Mouse (Mus musculus): ENCODE measurements around the gene Hrh1.

The Hrh1 gene

GRCm38 (mm10) chr6:114397691-114398217 is at the start of gene Hrh1:
Gene Hrh1, plus strand, starts transcription at chr6:114397936.
- peak; percentile 72 for DNase-seq (ENCODE audit: low read depth, low spot score)

DNA sequence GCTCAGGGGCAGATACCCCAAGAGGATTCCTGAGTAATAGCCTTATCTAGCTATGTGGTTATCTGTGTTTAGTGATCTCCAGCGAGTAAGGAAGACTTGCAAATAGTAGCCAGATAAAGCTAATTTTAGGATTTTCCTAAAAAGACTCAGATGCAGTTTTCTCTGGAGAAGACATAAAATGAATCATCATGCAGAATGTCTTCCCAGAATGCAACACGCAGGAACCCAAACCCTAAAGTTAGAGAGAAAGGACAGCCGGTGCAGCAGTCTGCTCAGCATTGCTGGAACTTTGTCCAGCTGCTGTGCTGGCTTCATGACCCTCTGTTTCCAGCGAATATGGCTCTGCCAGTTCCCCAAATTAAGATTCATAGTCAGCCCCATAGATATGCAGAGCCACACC is 43.1 kb upstream of the Hrh1 start:
- DNase-seq (ENCODE audit: low read depth, low spot score) = no peak

DNA sequence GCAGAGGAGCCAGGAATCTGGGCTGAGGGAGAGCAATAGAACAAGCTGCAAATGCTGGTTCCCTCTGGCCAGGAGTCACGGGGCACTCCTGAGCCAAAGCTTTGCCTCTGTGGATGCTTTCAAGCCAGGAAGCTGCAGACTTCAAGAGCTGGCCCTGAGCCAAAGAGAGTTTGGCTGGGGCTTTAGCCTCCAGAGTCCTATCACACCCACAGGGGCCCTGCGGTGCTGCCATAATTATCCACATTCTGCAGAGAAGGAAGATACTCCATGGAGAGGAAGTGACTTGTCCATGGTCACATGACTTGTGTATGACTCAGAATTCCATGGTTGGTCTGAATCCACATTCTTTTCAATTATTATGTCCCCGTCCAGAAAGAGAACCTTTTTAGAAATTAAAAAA is 39.6 kb upstream of the Hrh1 start:
- DNase-seq (ENCODE audit: low read depth, low spot score) = no peak

DNA sequence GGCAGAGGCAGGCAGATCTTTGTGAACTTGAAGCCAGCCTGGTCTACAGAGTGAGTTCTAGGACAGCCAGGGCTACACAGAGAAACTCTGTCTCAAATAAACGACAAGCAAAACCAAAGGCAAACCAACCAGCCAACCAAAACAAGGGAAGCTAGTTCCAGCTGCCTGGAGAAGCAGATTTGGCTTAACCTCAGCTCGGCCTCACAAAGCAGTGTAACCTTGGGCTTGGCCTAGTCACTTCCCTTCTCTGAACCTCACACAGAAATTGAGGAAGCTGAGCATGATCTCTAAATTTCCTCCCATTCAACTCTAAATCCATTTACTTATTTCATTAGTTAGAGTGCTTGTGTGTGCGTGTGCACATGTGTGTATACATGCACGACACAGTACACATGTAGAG is 35.4 kb upstream of the Hrh1 start:
- no peak for DNase-seq (ENCODE audit: low read depth, low spot score)

GRCm38 (mm10) chr6:114363740-114364139 is 34.0 kb upstream of the Hrh1 start:
- DNase-seq (ENCODE audit: low read depth, low spot score) = no peak

DNA sequence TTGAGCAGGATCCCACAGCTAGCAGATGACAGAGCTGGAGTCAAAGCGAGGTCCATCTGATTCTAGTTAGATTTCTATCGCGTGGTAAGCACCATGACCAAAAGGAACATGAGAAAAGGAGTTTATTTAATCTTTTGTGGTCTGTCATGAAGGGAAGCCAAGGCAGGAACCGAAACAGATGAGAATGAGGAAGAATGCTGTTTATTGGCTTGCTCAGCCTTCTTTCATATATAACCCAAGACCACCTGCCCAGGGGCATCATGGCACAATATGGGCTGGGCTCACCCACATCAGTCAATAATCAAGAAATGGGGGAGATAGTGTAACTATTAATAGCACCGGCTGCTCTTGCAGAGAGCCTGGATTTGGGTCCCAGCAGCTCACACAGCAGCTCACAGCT is 33.0 kb upstream of the Hrh1 start:
- DNase-seq (ENCODE audit: low read depth, low spot score) = no peak

GRCm38 (mm10) chr6:114366191-114366590 is 31.5 kb upstream of the Hrh1 start:
- DNase-seq (ENCODE audit: low read depth, low spot score) = no peak

DNA sequence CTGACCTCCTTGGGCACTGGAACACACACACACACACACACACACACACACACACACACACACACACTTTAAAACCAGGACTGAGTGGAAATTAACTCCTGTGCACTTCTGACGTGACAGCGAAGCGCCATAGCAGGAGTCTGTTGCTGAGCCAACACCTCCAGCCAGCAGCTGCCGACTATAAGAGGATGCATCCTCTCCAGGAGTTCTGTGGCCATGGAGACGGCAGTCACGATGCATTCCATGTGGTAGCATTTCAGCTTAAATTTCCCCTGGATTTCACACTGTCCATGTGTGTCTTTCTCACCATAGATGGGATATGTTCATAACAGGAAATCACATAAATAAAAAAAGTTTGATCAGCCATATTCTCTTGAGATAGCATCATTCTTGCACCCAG is 30.1 kb upstream of the Hrh1 start:
- DNase-seq (ENCODE audit: low read depth, low spot score) = no peak

DNA sequence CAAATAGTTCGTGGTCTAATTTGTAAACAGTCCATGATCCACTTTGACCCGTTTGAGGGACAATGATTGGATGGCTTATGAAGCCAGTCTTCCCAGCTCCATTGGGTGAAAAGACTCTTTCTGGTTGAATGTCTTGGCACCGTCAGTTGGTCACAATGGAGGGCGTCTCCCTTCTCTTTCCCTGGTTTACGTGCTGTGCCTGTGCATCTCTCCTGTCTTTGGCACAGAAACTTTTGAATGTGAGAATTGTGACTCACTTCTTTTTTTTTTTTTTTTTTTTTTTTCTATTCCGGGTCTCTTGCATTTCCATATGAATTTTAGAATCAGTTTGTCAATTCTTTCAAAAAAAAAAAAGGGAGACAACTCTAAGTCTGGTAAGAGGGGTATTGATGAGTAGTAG is 29.5 kb upstream of the Hrh1 start:
- no peak for DNase-seq (ENCODE audit: low read depth, low spot score)

GRCm38 (mm10) chr6:114372741-114373140 is 25.0 kb upstream of the Hrh1 start:
- no peak for DNase-seq (ENCODE audit: low read depth, low spot score)

DNA sequence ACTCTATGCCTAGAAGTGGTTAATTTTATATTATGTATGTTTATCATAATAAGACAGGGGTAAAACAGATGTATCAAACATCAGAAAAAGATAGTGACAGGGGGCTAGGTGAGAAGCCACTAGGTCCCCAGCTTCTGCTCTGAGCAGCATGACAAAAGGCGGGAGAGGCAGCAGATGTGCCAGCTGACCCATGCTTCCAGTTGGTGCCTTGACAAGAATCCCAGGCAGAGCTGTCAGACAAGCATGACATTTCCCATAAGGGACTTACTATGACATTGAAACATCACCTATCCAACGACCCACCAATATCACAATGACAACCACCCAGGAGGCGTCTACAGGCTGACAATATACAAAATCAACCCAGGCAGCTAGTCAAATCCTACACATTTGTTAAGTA is 16.9 kb upstream of the Hrh1 start:
- no peak for DNase-seq (ENCODE audit: low read depth, low spot score)

DNA sequence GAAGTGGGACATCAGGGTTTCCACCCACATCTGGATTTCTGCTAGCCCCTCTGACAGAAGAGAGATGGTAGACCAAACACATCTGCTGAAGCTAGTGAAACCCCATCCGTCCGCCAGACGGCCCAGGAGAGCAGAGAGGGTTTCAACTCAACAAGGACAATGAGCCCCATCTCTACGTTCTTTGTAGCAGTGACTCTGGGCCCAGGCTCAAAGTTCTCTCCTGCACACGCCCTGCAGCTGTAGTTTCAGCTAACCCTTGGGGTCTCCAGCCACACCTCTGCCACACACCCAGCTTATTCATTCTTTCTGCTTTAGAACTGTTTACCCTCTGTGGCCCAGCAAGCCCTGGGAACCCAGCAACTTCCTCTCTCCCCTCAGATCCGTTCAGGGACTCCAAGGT is 10.4 kb upstream of the Hrh1 start:
- DNase-seq (ENCODE audit: low read depth, low spot score) = no peak

- DNase-seq (ENCODE audit: low read depth, low spot score) = no peak
Observed at GRCm38 (mm10) chr6:114387855-114388254, 9.9 kb upstream of the Hrh1 start.

DNA sequence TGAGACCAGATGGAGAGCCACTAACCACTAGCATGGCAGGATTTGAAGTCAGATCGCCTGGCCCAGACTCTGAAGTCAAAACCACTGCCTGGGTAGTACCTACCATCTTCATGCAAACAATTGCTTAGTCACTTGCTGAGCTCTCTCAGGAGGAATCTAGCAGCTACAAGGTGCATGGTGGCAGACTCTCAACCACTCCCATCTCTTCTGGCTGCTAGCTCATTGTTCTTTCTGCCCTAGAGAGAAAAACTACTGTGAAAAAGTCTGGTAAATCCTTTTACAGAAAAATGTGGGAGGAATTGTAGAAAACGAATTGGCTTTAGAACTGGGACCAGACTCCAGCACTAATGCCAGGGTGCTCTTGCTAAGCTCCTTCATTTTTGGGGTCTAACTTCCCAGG is 7.6 kb upstream of the Hrh1 start:
- DNase-seq (ENCODE audit: low read depth, low spot score) = no peak

DNA sequence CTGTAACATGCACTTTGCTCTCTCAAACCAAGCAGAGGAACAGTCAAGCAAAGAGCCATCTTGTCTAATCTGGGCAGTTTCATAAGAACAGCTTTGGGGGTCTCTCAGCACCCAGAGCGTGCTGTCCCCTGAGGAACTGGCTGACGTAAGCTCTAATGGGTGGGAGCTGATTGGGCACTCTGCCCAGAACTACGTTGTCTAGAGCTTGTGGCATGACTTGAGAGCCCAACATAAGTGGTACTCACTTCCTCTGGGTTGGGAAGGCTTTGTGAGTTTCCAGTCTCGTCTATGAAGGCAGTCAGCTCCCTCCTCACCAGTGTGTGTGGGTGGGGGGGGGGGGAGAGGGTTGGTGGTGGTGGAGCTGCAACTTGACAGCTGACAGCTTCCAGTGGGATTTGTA is 2.8 kb upstream of the Hrh1 start:
- DNase-seq (ENCODE audit: low read depth, low spot score) = no peak

- DNase-seq (ENCODE audit: low read depth, low spot score) = no peak
Observed at GRCm38 (mm10) chr6:114396605-114397004, 1.1 kb upstream of the Hrh1 start.

DNA sequence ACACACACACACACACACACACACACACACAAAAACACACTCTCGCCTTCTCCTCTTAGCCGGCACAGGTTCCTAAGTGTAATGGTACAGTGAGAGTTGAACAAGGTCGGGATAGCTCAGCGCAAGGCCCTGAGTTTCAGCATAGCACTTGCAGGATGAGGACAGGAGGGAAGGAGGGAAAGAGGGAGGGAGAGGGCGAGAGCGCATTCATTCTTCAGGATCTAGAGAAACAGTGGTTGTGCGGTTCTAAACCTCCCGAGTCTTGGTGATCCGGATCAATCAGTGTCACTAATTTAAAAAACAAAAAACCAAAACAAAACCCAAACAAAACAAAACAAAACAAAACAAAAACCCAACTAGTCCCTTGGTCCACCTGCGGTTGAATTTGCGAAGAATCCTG is 456 bp upstream of the Hrh1 start:
- DNase-seq (ENCODE audit: low read depth, low spot score) = no peak

DNA sequence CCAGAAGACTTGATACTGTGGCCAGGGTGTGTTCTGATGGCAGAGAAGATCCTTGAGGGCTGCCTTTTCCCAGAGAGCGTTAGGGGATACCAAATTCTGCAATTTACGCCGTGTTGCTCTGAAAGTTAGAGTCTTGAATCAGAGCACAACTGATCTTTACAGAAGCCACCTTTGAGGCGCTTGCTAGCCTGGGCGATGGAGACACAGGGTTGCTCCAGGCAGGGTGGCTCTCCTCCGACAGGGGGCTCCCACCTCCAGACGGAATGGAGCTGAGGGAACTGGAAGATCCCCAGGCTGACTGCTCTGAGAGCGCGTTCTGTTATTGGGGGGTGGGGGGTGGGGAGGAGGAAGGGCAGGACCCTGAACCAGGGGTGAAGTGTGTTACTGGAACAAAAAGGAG is 890 bp downstream of the Hrh1 start:
- DNase-seq (ENCODE audit: low read depth, low spot score) = peak; percentile 50

- DNase-seq (ENCODE audit: low read depth, low spot score) = no peak
Observed at GRCm38 (mm10) chr6:114400387-114400786, 2.7 kb downstream of the Hrh1 start.

GRCm38 (mm10) chr6:114400841-114401240 is 3.1 kb downstream of the Hrh1 start:
- DNase-seq (ENCODE audit: low read depth, low spot score) = no peak

DNA sequence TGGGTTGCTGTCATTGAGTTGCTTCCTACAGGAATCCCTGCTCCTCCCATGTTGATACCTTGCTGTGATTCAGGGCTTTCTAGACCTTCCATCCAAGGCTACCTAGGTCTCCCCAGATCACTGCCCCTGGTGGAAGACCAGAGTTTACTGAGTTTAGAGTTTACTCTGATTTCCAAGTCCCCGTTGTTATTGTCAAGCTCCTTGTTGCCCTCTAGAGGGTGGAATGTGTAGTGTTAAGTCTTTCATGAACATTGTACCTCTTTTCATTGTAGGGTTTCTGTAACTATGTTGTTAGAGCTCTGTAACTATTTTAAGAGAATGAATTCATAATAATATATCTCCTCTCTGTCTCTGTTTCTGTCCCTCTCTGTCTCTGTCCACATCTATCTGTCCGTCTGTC is 4.4 kb downstream of the Hrh1 start:
- DNase-seq (ENCODE audit: low read depth, low spot score) = peak; percentile 85

- DNase-seq (ENCODE audit: low read depth, low spot score) = no peak
Observed at GRCm38 (mm10) chr6:114403632-114404031, 5.9 kb downstream of the Hrh1 start.

DNA sequence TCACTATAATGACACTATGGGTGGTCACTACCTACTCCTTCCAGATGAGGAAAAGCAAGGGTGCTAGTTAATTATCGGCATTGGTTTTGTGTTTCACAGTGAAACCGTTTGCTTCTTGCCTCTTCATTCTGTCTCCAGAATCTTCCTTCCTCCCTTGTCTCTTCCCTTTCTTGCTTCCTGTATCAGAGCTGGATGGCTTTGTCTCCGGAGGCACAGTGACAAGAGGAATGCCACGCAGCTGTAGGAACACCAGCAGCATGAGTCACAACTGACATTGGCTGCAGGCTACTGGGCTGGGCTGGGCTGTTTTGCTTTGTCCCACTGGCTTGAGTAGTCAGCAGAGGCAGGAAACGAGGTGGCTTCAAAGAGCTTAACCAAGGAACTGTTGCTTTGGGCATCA is 6.4 kb downstream of the Hrh1 start:
- no peak for DNase-seq (ENCODE audit: low read depth, low spot score)

DNA sequence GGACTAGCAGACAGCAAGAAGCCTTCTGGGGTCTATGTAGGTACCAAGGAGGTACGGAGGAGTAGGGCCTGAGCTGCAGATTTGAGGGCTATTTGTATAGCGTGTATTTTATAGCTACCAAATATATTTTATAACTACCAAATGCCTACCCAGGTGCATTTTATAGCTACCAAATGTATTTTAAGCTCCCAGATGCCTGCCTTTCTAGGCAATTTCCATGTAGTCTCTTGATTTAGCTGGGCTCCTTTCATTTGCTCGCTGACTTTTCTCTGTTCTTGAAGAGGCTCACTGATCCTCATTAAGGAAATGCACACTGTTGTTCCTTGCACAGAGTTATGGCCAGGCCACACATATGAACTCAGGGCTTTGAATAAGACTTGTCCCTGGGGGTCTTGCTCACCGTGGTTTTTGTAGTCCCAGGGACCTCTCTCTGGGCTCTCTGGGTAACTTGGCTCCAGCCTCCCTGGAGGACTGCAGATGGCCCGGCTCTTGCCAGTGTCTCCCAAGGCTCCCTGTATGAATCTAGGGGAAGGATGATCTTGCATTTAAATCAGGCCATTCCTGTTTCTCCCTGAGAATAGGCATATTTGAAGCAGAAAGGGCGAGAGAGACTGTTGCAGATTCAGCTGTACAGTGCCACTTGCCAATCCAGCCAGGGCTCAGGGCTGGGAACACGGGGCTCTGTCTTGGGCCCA is 7.2 kb downstream of the Hrh1 start:
- no peak for DNase-seq (ENCODE audit: low read depth, low spot score)

All from R1 (cell line).